Mouse (Mus musculus) embryonic stem cell, embryonic (primary cell): ENCODE measurements around the gene Alkbh3.

ENCODE experiments used
- CTCF ChIA-PET, 4 experiments: fragments of 300-600 bp in 2 of 4; fragments of 350-600 bp in 2 of 4; sonication (Branson Sonifier 250); formaldehyde crosslinking; loops; one replicate each; lab custom pipeline; 2022; ENCODE audit warnings: inconsistent platforms in 2 of 4; lab: Charles Lee
- POLR2A ChIA-PET, 4 experiments: fragments of 300-600 bp in 2 of 4; fragments of 350-600 bp in 2 of 4; sonication (Branson Sonifier 250); formaldehyde crosslinking; loops; one replicate each; lab custom pipeline; 2022; ENCODE audit warnings: antibody characterized with exemption in 4 of 4, inconsistent platforms in 1 of 4; lab: Charles Lee

The Alkbh3 gene

GRCm38 (mm10) chr2:94030602-94031001, 20.0 kb upstream of the Alkbh3 start:
- CTCF ChIA-PET, result no interaction called here
- POLR2A ChIA-PET, result interaction anchor here in 1 of 4 experiments (0.6 kb wide), 1 partner anchor 56 kb away, joined by 4 read pairs; no protein-coding TSS in a partner anchor

- POLR2A ChIA-PET, result interaction anchor here in 1 of 4 experiments (0.7 to 1.1 kb wide), 2 partner anchors 11 to 202 kb away, joined by 3 read pairs; partner anchors contain the start of gene Ext2
- CTCF ChIA-PET, result interaction anchor here in 1 of 4 experiments (0.6 kb wide), 1 partner anchor 137 kb away, joined by 3 read pairs; no protein-coding TSS in a partner anchor
These were observed 14.0 kb upstream of the Alkbh3 start for GRCm38 (mm10) chr2:94024637-94025036.

GRCm38 (mm10) chr2:94002331-94002730, 8.3 kb downstream of the Alkbh3 start:
- ChIA-PET POLR2A (interaction anchor here (0.5 to 2.5 kb wide), 25 partner anchors 9 to 527 kb away, joined by 3 to 15 read pairs (median 3); partner anchors contain the start of genes Accs (in 3 of the 4), Accsl (in 3 of the 4) and Hsd17b12 (in 1 of the 4)), CTCF (interaction anchor here (0.5 to 3.6 kb wide), 59 partner anchors 10 to 527 kb away, joined by 3 to 50 read pairs (median 4); partner anchors contain the start of genes Accsl (in 4 of the 4), Accs (in 2 of the 4), Ext2 (in 1 of the 4) and Gm13889 (in 1 of the 4))

GRCm38 (mm10) chr2:94001918-94002317, 8.7 kb downstream of the Alkbh3 start:
- ChIA-PET CTCF (interaction anchor here (0.5 to 3.6 kb wide), 45 partner anchors 9 to 1804 kb away, joined by 3 to 50 read pairs (median 4); partner anchors contain the start of genes Accsl (in 4 of the 4), Accs (in 2 of the 4) and Gm13889 (in 1 of the 4)), POLR2A (interaction anchor here (0.5 to 2.5 kb wide), 23 partner anchors 9 to 526 kb away, joined by 3 to 15 read pairs (median 3); partner anchors contain the start of genes Accsl (in 3 of the 4), Accs (in 2 of the 4) and Hsd17b12 (in 1 of the 4))

GRCm38 (mm10) chr2:94001411-94001810, 9.2 kb downstream of the Alkbh3 start:
- POLR2A ChIA-PET, result interaction anchor here in 3 of 4 experiments (1.1 to 2.5 kb wide), 6 partner anchors 9 to 302 kb away, joined by 3 to 10 read pairs (median 4); partner anchors contain the start of gene Accs (in 1 of the 3)
- CTCF ChIA-PET, result interaction anchor here (0.6 to 3.6 kb wide), 11 partner anchors 45 to 1803 kb away, joined by 3 to 50 read pairs (median 6); partner anchors contain the start of genes Accsl (in 1 of the 4) and Gm13889 (in 1 of the 4)

- ChIA-PET CTCF (no interaction called here), POLR2A (interaction anchor here in 1 of 4 experiments (3.5 kb wide), 1 partner anchor 14 kb away, joined by 15 read pairs; the partner anchor contains the start of gene Alkbh3)
These were observed 14.4 kb downstream of the Alkbh3 start, which contains the start of gene Gm27027 for GRCm38 (mm10) chr2:93996254-93996653. Gene Gm27027 (minus strand): TSS chr2:93996354.

GRCm38 (mm10) chr2:93992810-93993209, 17.8 kb downstream of the Alkbh3 start:
- CTCF ChIA-PET, result interaction anchor here in 2 of 4 experiments (0.7 to 1.8 kb wide), 2 partner anchors 10 kb away, joined by 3 to 7 read pairs; no protein-coding TSS in a partner anchor
- POLR2A ChIA-PET, result interaction anchor here in 3 of 4 experiments (0.5 to 1.6 kb wide), 4 partner anchors 9 to 39 kb away, joined by 3 to 4 read pairs (median 4); no protein-coding TSS in a partner anchor

GRCm38 (mm10) chr2:93992259-93992658, 18.3 kb downstream of the Alkbh3 start:
- CTCF ChIA-PET, result interaction anchor here in 3 of 4 experiments (0.6 to 1.8 kb wide), 3 partner anchors 10 to 802 kb away, joined by 3 to 7 read pairs (median 6); no protein-coding TSS in a partner anchor
- POLR2A ChIA-PET, result interaction anchor here in 3 of 4 experiments (0.5 to 1.6 kb wide), 6 partner anchors 10 to 65 kb away, joined by 3 to 5 read pairs (median 4); partner anchors contain the start of gene Alkbh3 (in 1 of the 3)

GRCm38 (mm10) chr2:93991336-93991735, 19.3 kb downstream of the Alkbh3 start:
- POLR2A ChIA-PET, result interaction anchor here in 1 of 4 experiments (0.8 to 1.2 kb wide), 3 partner anchors 9 to 64 kb away, joined by 3 to 5 read pairs (median 3); partner anchors contain the start of gene Alkbh3
- CTCF ChIA-PET, result interaction anchor here in 1 of 4 experiments (0.6 kb wide), 1 partner anchor 9 kb away, joined by 6 read pairs; no protein-coding TSS in a partner anchor

- POLR2A ChIA-PET, result interaction anchor here in 1 of 4 experiments (0.6 to 1.1 kb wide), 2 partner anchors 12 to 116 kb away, joined by 3 to 4 read pairs; no protein-coding TSS in a partner anchor
- CTCF ChIA-PET, result interaction anchor here in 3 of 4 experiments (0.5 to 3.1 kb wide), 3 partner anchors 14 to 67 kb away, joined by 3 to 10 read pairs (median 3); no protein-coding TSS in a partner anchor
These were observed 22.2 kb downstream of the Alkbh3 start for GRCm38 (mm10) chr2:93988440-93988839.

- ChIA-PET CTCF (interaction anchor here in 1 of 4 experiments (0.5 to 0.6 kb wide), 2 partner anchors 202 to 565 kb away, joined by 3 to 4 read pairs; no protein-coding TSS in a partner anchor), POLR2A (interaction anchor here in 2 of 4 experiments (0.5 to 1.1 kb wide), 2 partner anchors 16 to 22 kb away, joined by 3 read pairs; no protein-coding TSS in a partner anchor)
These were observed 28.0 kb downstream of the Alkbh3 start for GRCm38 (mm10) chr2:93982457-93983235.

GRCm38 (mm10) chr2:93979249-93980120, 31.1 kb downstream of the Alkbh3 start:
- POLR2A ChIA-PET, result interaction anchor here in 2 of 4 experiments (0.6 to 1.4 kb wide), 5 partner anchors 27 to 268 kb away, joined by 3 to 5 read pairs (median 3); no protein-coding TSS in a partner anchor
- CTCF ChIA-PET, result interaction anchor here in 1 of 4 experiments (0.9 kb wide), 1 partner anchor 156 kb away, joined by 3 read pairs; no protein-coding TSS in a partner anchor

GRCm38 (mm10) chr2:93976436-93977252, 34.0 kb downstream of the Alkbh3 start:
- ChIA-PET CTCF (interaction anchor here (0.5 to 2.0 kb wide), 16 partner anchors 11 to 132 kb away, joined by 3 to 8 read pairs (median 3); partner anchors contain the start of genes Accsl (in 2 of the 4) and Gm13889 (in 1 of the 4)), POLR2A (interaction anchor here in 3 of 4 experiments (0.6 to 2.4 kb wide), 23 partner anchors 10 to 431 kb away, joined by 3 to 9 read pairs (median 3); partner anchors contain the start of genes Accs (in 1 of the 3), Accsl (in 1 of the 3) and Gm13889 (in 1 of the 3))

- CTCF ChIA-PET, result interaction anchor here (0.5 to 2.0 kb wide), 18 partner anchors 11 to 498 kb away, joined by 3 to 8 read pairs (median 3); partner anchors contain the start of genes Accsl (in 2 of the 4) and Gm13889 (in 1 of the 4)
- POLR2A ChIA-PET, result interaction anchor here in 3 of 4 experiments (0.6 to 2.4 kb wide), 25 partner anchors 10 to 327 kb away, joined by 3 to 9 read pairs (median 3); partner anchors contain the start of genes Accs (in 1 of the 3), Accsl (in 1 of the 3) and Gm13889 (in 1 of the 3)
These were observed 34.8 kb downstream of the Alkbh3 start for GRCm38 (mm10) chr2:93975526-93976435.
